13 mouse cellular contexts compared by ENCODE assay signal in the genomic region with DNA sequence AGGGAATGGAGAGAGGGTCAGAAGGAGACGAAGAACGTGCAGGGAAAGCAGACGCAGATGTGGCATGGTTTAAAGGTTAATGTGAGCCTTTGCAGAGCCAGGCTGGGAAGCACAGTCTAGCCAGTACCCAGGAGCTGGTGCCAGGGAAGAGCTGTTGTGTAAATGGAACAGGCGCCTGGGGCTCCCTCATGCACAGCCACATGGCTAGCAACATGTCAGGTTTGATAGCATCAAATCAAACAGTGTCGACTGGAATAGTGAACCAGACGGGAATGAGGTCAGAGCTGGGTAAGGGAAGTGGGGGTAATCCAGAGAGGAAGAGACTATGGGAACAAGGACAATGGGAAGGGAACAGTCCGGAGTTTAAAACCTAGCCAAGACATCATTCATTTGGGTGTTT.
A peak's percentile ranks its signal among the peaks of the same experiment; 100 is the strongest.
DNase-seq lines count a peak whose midpoint lies in the region; ATAC-seq and TF ChIP-seq lines count a peak whose summit lies in the region.
"Had no signal": no experiment of that assay in that cellular context is flagged by ENCODE, and none has a peak within 500 bp of the region (broad histone marks: within the 10 kb centered on the region; RNA-seq: fewer than 3 reads in every experiment).

No protein-coding gene starts in this region.

- no peaks in the 10 kb centered on the region for H3K4me1 ChIP-seq in kidney, embryonic 14.5 days (ENCODE audit: control insufficient read depth, insufficient read depth, low read length)
- H3K4me1 ChIP-seq in midbrain, postnatal 0 days (ENCODE audit: insufficient read depth, low read length): no peaks in the 10 kb centered on the region
- no peaks in the 10 kb centered on the region for H3K4me1 ChIP-seq in midbrain, embryonic 14.5 days (ENCODE audit: control insufficient read depth, insufficient read depth, low read length)
- H3K4me1 ChIP-seq: midbrain, embryonic 15.5 days had no signal

- DNase-seq in adrenal gland, adult 2 months: peak; percentile 51
- DNase-seq in adrenal gland, postnatal 4 days (ENCODE audit: low spot score in 2 of 2): no peak
- DNase-seq in kidney, adult 11 months: peak; percentile 64
- DNase-seq in midbrain, postnatal 0 days (ENCODE audit: low spot score): peak; percentile 53
- no peak for DNase-seq in midbrain, embryonic 14.5 days

- H3K9ac ChIP-seq in kidney, embryonic 14.5 days (ENCODE audit: low read depth, low read length): no peak overlapping the region
- no peak overlapping the region for H3K9ac ChIP-seq in midbrain, postnatal 0 days (replicated peaks; ENCODE audit: low read length, poor library complexity, severe bottlenecking)
- H3K9ac ChIP-seq in midbrain, embryonic 14.5 days (replicated peaks; ENCODE audit: low read length): no peak overlapping the region
- H3K9ac ChIP-seq: midbrain, embryonic 15.5 days; neural tube, embryonic 15.5 days had no signal

- H3K36me3 ChIP-seq in kidney, embryonic 14.5 days (ENCODE audit: control insufficient read depth, insufficient read depth, low read length): no peaks in the 10 kb centered on the region
- H3K36me3 ChIP-seq in midbrain, postnatal 0 days (ENCODE audit: insufficient read depth, low read length): no peaks in the 10 kb centered on the region
- no peaks in the 10 kb centered on the region for H3K36me3 ChIP-seq in midbrain, embryonic 14.5 days (ENCODE audit: control insufficient read depth, insufficient read depth, low read length)
- H3K36me3 ChIP-seq: midbrain, embryonic 15.5 days; neural tube, embryonic 15.5 days had no signal

- no peak for TF ChIP-seq CTCF in midbrain, postnatal 0 days (IDR thresholded peaks at IDR 0.05)

- WGBS in kidney, embryonic 14.5 days: 72% methylated on average over 7 of the region's 7 CpGs
- WGBS in midbrain, postnatal 0 days: 89% methylated on average over 7 of the region's 7 CpGs
- 91% methylated on average over 7 of the region's 7 CpGs for WGBS in midbrain, embryonic 14.5 days

- H3K4me3 ChIP-seq in kidney, embryonic 14.5 days (ENCODE audit: low read length): no peak overlapping the region
- no peak overlapping the region for H3K4me3 ChIP-seq in midbrain, postnatal 0 days (ENCODE audit: low read depth, low read length)
- no peak overlapping the region for H3K4me3 ChIP-seq in midbrain, embryonic 14.5 days (replicated peaks; ENCODE audit: low read depth, low read length)
- H3K4me3 ChIP-seq: midbrain, embryonic 15.5 days; neural tube, embryonic 15.5 days had no signal

- no peak overlapping the region for H3K27ac ChIP-seq in kidney, embryonic 14.5 days (ENCODE audit: low read depth, low read length)
- H3K27ac ChIP-seq in midbrain, postnatal 0 days (ENCODE audit: low read depth, low read length): no peak overlapping the region
- no peak overlapping the region for H3K27ac ChIP-seq in midbrain, embryonic 14.5 days (replicated peaks; ENCODE audit: low read depth, low read length)
- H3K27ac ChIP-seq: kidney, postnatal 0 days; midbrain, embryonic 15.5 days; neural tube, embryonic 15.5 days; stomach, postnatal 0 days had no signal

- no peak for ATAC-seq in kidney, embryonic 14.5 days (ENCODE audit: low FRiP score, low TSS enrichment)
- ATAC-seq in midbrain, postnatal 0 days (ENCODE audit: low FRiP score): no peak
- no peak for ATAC-seq in midbrain, embryonic 14.5 days (ENCODE audit: low FRiP score, low TSS enrichment)
- ATAC-seq in megakaryocyte-erythroid progenitor cell, adult 5-6 weeks (replicated peaks; ENCODE audit: low FRiP score, low TSS enrichment, poor library complexity, severe bottlenecking): no peak
- no peak for ATAC-seq in CD4-positive, CD25-positive, alpha-beta regulatory T cell, adult 4 months
- ATAC-seq: activated CD4-positive, CD25-positive, alpha-beta regulatory T cell, adult 4 months; midbrain, embryonic 15.5 days had no signal

- H3K27me3 ChIP-seq in kidney, embryonic 14.5 days (ENCODE audit: control insufficient read depth, insufficient read depth, low read length): no peaks in the 10 kb centered on the region
- H3K27me3 ChIP-seq in midbrain, postnatal 0 days (ENCODE audit: insufficient read depth, low read length): no peaks in the 10 kb centered on the region
- H3K27me3 ChIP-seq in midbrain, embryonic 14.5 days (ENCODE audit: control insufficient read depth, insufficient read depth, low read length): no peaks in the 10 kb centered on the region
- H3K27me3 ChIP-seq: midbrain, embryonic 15.5 days; neural tube, embryonic 15.5 days had no signal

- H3K4me2 ChIP-seq in kidney, embryonic 14.5 days (replicated peaks; ENCODE audit: low read depth, low read length): no peak overlapping the region
- no peak overlapping the region for H3K4me2 ChIP-seq in midbrain, postnatal 0 days (ENCODE audit: low read depth, low read length, poor library complexity, severe bottlenecking)
- no peak overlapping the region for H3K4me2 ChIP-seq in midbrain, embryonic 14.5 days (ENCODE audit: low read length)
- H3K4me2 ChIP-seq: midbrain, embryonic 15.5 days; neural tube, embryonic 15.5 days had no signal

- no peaks in the 10 kb centered on the region for H3K9me3 ChIP-seq in kidney, embryonic 14.5 days (ENCODE audit: control insufficient read depth, low read length)
- H3K9me3 ChIP-seq in midbrain, postnatal 0 days (ENCODE audit: low read length): no peaks in the 10 kb centered on the region
- 0 out of 2 replicates have a peak, but pooled peaks cover 3% of the 10 kb centered on the region for H3K9me3 ChIP-seq in midbrain, embryonic 14.5 days (ENCODE audit: control insufficient read depth, low read length)
- H3K9me3 ChIP-seq: midbrain, embryonic 15.5 days; neural tube, embryonic 15.5 days had no signal

Comparison
In these comparisons a context has a peak if more than half of its experiments do, and no peak if none do; other contexts are left out.
1. DNase-seq: peak in adrenal gland, adult 2 months (single experiment), kidney, adult 11 months (single experiment) and midbrain, postnatal 0 days (single experiment); none in adrenal gland, postnatal 4 days (0 of 2) and midbrain, embryonic 14.5 days (single experiment).